Mouse (Mus musculus) hindbrain, embryonic 13.5 days (tissue): ENCODE measurements around the gene Gpatch1. TPM values are rescaled to one million over a fixed set of nuclear protein-coding genes. Genes with fewer than 3 reads are reported as not detected.

Experiments used
- polyA plus RNA-seq: library from polyadenylated mRNA; unstranded; fragments of >200 nt; fragmentation: Nextera tagmentation; extraction: Ambion mirVana; gene quantifications from 2 replicates; pipeline ENCODE4 v1.2.1, GENCODE M21; 2015

Gpatch1 gene
- polyA plus RNA-seq, 1 experiment from 2014 or later, result 20.7 TPM

Other genes starting within 250 kb of the Gpatch1 start
- 0.47 and 0.60 TPM in 2 replicates for gene Cebpa, start 199.1 kb downstream of the Gpatch1 start, polyA plus RNA-seq
- 8.5 and 9.2 TPM in 2 replicates for gene Slc7a10, start 132.1 kb downstream of the Gpatch1 start, polyA plus RNA-seq
- 26.0 and 27.2 TPM in 2 replicates for gene Lrp3, start 102.9 kb downstream of the Gpatch1 start, polyA plus RNA-seq
- 3.4 and 3.9 TPM in 2 replicates for gene Rhpn2, start 15.7 kb upstream of the Gpatch1 start, polyA plus RNA-seq
- gene Faap24, start 78.4 kb upstream of the Gpatch1 start, polyA plus RNA-seq, result 19.3 and 23.0 TPM in 2 replicates
- gene Cep89, start 78.6 kb upstream of the Gpatch1 start, polyA plus RNA-seq, result 29.6 and 30.5 TPM in 2 replicates
- not detected in 2 replicates for gene Slc7a9, start 130.4 kb upstream of the Gpatch1 start, polyA plus RNA-seq
- gene Tdrd12, start 219.3 kb upstream of the Gpatch1 start, polyA plus RNA-seq, result 0.43 and 0.61 TPM in 2 replicates
- 72.4 and 75.0 TPM in 2 replicates for gene Nudt19, start 237.9 kb upstream of the Gpatch1 start, polyA plus RNA-seq